Mouse (Mus musculus): ENCODE measurements around the gene Nr1h2. TPM values are rescaled to one million over a fixed set of nuclear protein-coding genes. Genes with fewer than 3 reads are reported as not detected.

Gene Nr1h2
- polyA plus RNA-seq (2014; fragmentation: Illumina TruSeq; extraction: RNeasy Lipid Tissue Mini Kit (QIAGEN cat#74804); ENCODE audit: low read depth, low replicate concordance), result 66.6 TPM

DNA sequence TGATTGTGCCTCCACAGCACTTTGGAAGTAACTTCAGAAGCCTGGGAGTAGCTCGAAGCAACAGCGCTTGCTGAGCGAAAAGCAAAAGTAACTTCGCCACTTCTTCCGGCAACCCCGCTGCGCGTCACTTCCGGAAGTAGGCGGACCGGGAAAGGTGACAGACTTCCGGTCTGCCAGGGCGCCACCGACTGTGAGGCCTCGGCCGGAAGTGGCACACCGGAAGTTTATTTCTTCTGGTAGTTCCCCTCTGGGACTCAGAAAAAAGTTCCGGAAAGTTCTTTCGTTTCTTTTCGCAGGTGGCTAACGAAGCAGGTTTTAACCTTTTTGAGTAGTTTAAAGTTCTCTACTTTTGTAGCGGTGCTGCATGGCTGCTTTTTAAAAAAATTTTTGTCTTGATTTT is at the start of gene Nr1h2:
Gene Nr1h2, minus strand, starts transcription at position 126 of the 400 bp plus-strand sequence.

DNA sequence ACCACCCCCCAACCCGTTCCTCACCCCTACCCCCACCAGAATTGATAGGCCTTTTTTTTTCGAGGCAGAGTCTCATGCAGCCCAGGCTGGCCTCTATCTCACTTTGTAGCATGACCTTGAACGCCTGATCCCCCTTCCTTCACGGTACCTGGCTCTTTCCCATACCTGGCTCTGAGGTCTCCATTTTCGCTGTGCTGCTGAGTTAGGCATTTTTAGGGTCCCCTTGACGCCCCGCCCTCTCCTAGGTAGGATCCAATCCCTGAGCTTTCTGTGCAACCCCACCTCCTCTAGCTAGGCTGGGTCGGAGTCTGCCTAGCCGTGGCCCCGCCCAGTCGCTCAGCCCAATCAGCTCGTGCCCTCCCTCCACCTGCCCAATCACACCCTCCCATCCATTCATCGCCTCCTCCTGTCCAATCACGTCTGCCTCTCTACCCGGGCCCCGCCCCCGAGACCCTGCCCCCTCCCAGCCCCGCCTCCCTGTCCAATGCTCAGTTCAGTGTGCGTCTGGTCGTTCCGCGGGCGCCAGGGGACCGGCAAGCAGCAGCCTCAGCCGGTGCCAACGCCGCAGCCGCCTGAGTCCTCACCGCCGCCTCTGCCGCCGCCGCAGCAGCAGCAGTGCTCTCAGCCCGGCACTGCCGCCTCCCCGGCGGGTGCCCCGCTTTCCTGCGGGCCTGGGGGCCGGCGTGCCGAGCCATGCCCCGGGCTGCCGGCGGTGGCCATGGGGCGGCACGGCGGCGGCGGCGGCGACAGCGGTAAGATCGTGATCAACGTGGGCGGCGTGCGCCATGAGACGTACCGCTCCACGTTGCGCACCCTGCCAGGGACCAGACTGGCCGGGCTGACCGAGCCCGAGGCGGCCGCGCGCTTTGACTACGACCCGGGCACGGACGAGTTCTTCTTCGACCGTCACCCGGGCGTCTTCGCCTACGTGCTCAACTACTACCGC is 36.9 kb upstream of the Nr1h2 start, which contains the start of gene Kcnc3:
Gene Kcnc3, plus strand, starts transcription at position 263 of the 946 bp plus-strand sequence.

DNA sequence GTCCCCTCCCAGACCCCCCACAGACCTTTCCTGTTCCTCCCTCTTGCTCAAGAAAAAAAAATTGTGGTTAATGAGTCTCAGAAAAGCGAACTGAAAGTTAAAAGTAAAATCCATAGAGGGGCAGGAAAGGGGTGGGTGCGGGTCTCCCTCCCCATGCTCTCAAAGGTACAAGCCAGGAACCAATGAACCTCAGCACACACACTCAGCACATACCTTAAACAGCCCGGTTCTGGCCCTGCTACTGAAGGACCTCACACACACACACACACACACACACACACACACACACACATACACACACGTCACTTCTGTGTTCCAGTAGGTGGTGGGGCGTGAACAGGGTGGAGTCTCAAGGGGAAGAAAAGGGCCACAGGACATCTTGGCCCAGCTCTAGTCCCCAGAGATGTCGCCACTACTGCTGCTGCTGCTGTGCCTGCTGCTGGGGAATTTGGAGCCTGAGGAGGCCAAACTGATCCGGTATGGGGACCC is 18.5 kb upstream of the Nr1h2 start, which contains the start of gene Napsa:
Gene Napsa, plus strand, starts transcription at position 168 of the 489 bp plus-strand sequence.

DNA sequence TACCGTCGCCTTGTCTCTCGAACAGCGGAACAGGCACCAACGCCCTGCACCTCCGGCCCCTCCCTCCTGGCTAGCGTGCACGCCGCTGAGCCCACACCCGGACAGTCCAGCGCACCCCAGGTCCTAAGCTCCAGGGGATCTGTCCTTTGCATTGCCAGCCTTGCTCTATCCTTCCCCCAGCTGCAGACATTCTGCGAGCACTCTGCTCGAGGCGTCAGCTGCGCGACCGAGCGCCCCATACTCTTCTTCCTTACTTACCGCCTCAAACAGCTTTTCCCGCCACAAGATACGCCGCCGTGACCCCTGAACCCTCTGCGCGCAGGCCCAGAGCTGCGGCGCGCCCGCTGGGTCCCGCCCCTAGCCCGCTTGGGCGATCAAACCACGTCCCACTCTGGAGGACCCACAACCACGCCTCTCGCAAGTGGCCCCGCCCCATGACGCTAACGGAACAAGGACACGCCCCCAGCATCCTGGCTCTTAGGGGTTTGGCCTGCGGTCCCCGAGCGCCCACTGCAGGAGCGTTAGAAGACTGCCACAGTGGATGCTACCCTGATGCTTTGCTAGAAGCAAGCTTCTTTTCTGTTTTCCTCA is 5.2 kb downstream of the Nr1h2 start, which contains the start of gene Pold1:
Gene Pold1, minus strand, starts transcription at position 353 of the 591 bp plus-strand sequence.

GRCm38 (mm10) chr7:44531946-44532732 is 21.6 kb downstream of the Nr1h2 start, which contains the start of gene Spib:
Spib (minus strand) TSS chr7:44532071.

DNA sequence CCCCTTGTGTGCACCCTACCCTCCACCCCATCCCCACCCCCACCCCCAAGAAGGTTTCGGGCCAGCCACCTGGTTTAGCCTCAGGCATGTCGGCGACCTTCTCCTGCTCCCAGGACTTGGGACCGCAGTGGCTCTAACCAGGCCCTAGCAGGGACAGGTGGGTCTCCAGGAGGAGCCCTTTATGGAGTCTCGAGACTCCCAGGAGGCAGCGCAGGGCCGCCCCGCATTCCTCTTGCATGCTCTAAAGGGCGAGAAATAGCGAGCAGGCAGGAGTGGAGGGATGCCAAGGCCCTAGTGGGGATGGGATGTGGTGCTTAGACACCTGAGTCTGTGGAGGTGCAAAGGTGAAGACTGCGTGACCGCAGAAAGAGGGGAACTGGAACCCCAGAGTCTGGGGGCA is 29.2 kb downstream of the Nr1h2 start, which contains the start of gene Mybpc2:
Gene Mybpc2, minus strand, starts transcription at position 155 of the 400 bp plus-strand sequence.

Other genes starting within 250 kb of the Nr1h2 start
- gene Clec11a, start 247.0 kb downstream of the Nr1h2 start, polyA plus RNA-seq (2014; fragmentation: Illumina TruSeq; extraction: RNeasy Lipid Tissue Mini Kit (QIAGEN cat#74804); ENCODE audit: low read depth, low replicate concordance), result 1.3 TPM
- gene Shank1, start 243.7 kb downstream of the Nr1h2 start, polyA plus RNA-seq (2014; fragmentation: Illumina TruSeq; extraction: RNeasy Lipid Tissue Mini Kit (QIAGEN cat#74804); ENCODE audit: low read depth, low replicate concordance), result 1.0 TPM
- gene Syt3, start 169.8 kb downstream of the Nr1h2 start, polyA plus RNA-seq (2014; fragmentation: Illumina TruSeq; extraction: RNeasy Lipid Tissue Mini Kit (QIAGEN cat#74804); ENCODE audit: low read depth, low replicate concordance), result 2.6 TPM
- gene 1700008O03Rik, start 168.1 kb downstream of the Nr1h2 start, polyA plus RNA-seq (2014; fragmentation: Illumina TruSeq; extraction: RNeasy Lipid Tissue Mini Kit (QIAGEN cat#74804); ENCODE audit: low read depth, low replicate concordance), result not detected
- gene Lrrc4b, start 124.9 kb downstream of the Nr1h2 start, polyA plus RNA-seq (2014; fragmentation: Illumina TruSeq; extraction: RNeasy Lipid Tissue Mini Kit (QIAGEN cat#74804); ENCODE audit: low read depth, low replicate concordance), result 11.4 TPM
- gene Aspdh, start 88.6 kb downstream of the Nr1h2 start, polyA plus RNA-seq (2014; fragmentation: Illumina TruSeq; extraction: RNeasy Lipid Tissue Mini Kit (QIAGEN cat#74804); ENCODE audit: low read depth, low replicate concordance), result 0.73 TPM
- gene Josd2, start 86.0 kb downstream of the Nr1h2 start, polyA plus RNA-seq (2014; fragmentation: Illumina TruSeq; extraction: RNeasy Lipid Tissue Mini Kit (QIAGEN cat#74804); ENCODE audit: low read depth, low replicate concordance), result 151 TPM
- 83.3 TPM for gene Emc10, start 57.4 kb downstream of the Nr1h2 start, polyA plus RNA-seq (2014; fragmentation: Illumina TruSeq; extraction: RNeasy Lipid Tissue Mini Kit (QIAGEN cat#74804); ENCODE audit: low read depth, low replicate concordance)
- gene Fam71e1, start 57.4 kb downstream of the Nr1h2 start, polyA plus RNA-seq (2014; fragmentation: Illumina TruSeq; extraction: RNeasy Lipid Tissue Mini Kit (QIAGEN cat#74804); ENCODE audit: low read depth, low replicate concordance), result 2.0 TPM
- 13.4 TPM for gene Mybpc2, start 29.3 kb downstream of the Nr1h2 start, polyA plus RNA-seq (2014; fragmentation: Illumina TruSeq; extraction: RNeasy Lipid Tissue Mini Kit (QIAGEN cat#74804); ENCODE audit: low read depth, low replicate concordance)
- 0.31 TPM for gene Spib, start 21.9 kb downstream of the Nr1h2 start, polyA plus RNA-seq (2014; fragmentation: Illumina TruSeq; extraction: RNeasy Lipid Tissue Mini Kit (QIAGEN cat#74804); ENCODE audit: low read depth, low replicate concordance)
- 8.1 TPM for gene Pold1, start 5.1 kb downstream of the Nr1h2 start, polyA plus RNA-seq (2014; fragmentation: Illumina TruSeq; extraction: RNeasy Lipid Tissue Mini Kit (QIAGEN cat#74804); ENCODE audit: low read depth, low replicate concordance)
- 0.68 TPM for gene Napsa, start 18.4 kb upstream of the Nr1h2 start, polyA plus RNA-seq (2014; fragmentation: Illumina TruSeq; extraction: RNeasy Lipid Tissue Mini Kit (QIAGEN cat#74804); ENCODE audit: low read depth, low replicate concordance)
- 2.5 TPM for gene Kcnc3, start 36.7 kb upstream of the Nr1h2 start, polyA plus RNA-seq (2014; fragmentation: Illumina TruSeq; extraction: RNeasy Lipid Tissue Mini Kit (QIAGEN cat#74804); ENCODE audit: low read depth, low replicate concordance)
- gene Myh14, start 116.9 kb upstream of the Nr1h2 start, polyA plus RNA-seq (2014; fragmentation: Illumina TruSeq; extraction: RNeasy Lipid Tissue Mini Kit (QIAGEN cat#74804); ENCODE audit: low read depth, low replicate concordance), result 60.7 TPM
- not detected for gene Izumo2, start 154.8 kb upstream of the Nr1h2 start, polyA plus RNA-seq (2014; fragmentation: Illumina TruSeq; extraction: RNeasy Lipid Tissue Mini Kit (QIAGEN cat#74804); ENCODE audit: low read depth, low replicate concordance)
- gene Vrk3, start 194.5 kb upstream of the Nr1h2 start, polyA plus RNA-seq (2014; fragmentation: Illumina TruSeq; extraction: RNeasy Lipid Tissue Mini Kit (QIAGEN cat#74804); ENCODE audit: low read depth, low replicate concordance), result 27.0 TPM
- gene Zfp473, start 197.1 kb upstream of the Nr1h2 start, polyA plus RNA-seq (2014; fragmentation: Illumina TruSeq; extraction: RNeasy Lipid Tissue Mini Kit (QIAGEN cat#74804); ENCODE audit: low read depth, low replicate concordance), result not detected

Measured in heart, adult 10 weeks (tissue).